Mouse (Mus musculus): ENCODE data around the gene Opn1mw. TPM values are rescaled to one million over a fixed set of nuclear protein-coding genes. Genes with fewer than 3 reads are reported as not detected.
A peak's percentile ranks its signal among the peaks of the same experiment; 100 is the strongest.
"Not testable (repeated sequence)": the region's sequence is repeated elsewhere in the genome, so short reads cannot be mapped to it uniquely, and the experiment has no call there.

The Opn1mw gene
- not detected in 2 replicates for total RNA-seq (2021)
- long read RNA-seq, experiment 1: 0 reads
- long read RNA-seq, experiment 2: 0 reads

DNA sequence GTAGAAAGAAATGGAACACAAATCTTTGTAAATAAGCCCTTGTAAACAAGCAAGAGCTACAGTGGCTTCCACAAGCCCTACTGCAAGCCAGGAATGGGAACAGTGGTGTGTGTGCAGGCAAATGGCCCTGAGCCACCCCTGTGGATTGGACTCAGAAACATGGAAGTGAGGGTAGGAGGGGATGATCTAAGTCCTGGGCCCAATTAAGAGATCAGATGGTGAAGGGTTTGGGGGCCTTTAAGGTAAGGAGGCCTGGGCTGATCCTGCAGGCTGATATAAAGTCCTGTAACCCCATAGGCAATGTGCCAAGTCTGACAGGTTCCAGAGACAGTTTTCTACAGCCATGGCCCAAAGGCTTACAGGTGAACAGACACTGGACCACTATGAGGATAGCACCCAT, at the start of gene Opn1mw:
Opn1mw (plus strand) TSS at position 301 of the 400 bp plus-strand sequence.
- no peak for DNase-seq

DNA sequence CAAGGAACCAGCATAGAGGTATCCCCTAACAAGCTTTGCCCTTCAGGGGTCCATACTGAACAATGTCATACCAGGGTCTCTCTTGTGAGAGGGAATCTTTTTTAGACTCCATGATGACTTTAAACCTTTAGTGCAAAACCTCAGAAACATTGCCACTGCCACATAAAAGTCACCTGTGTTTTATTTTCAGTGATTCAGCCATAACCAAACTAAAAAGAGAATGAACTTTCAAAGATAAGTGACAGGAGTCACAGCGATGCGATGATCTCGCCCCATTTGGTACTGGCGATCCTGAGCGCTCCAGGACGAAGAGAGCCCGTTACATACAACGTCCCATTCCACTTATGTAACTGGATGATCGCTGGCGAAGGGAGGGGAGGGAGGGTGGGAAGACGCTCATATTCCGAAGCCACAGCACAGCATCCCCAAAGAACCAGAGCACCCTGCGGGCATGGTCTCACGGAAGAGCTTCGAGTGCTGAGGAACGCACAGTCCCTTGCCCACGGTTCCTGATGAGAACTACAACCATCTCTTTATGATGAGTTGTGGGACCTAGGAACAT, 42.9 kb upstream of the Opn1mw start:
- DNase-seq: peak; percentile 4

DNA sequence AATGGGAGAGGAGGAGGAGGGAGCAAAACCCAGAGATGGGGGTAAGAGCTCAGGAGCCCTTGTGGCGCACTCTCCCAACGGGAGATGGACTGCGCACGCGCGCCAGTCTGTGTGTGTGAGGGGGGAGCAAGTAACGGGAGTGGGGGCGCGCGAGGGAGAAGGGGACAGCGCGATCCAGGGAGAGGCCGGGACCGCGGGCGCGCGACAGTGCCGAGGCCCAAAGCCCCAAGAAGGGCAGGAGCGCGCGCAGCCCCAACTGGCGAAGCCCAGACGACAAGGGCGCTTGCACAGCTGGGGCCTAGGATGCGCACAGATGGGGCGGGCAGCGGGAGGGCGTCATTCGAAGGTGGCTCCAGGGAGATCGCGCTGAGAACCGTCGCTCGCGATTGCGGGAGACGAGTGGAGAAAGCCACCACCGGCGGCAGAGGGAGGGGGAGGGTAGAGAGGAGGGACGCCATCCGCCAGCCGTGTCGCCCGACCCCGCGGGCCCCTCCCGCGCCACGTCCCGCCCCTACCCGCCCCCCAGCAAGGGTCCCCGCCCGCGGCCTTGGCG, 42.2 kb upstream of the Opn1mw start:
- peak; percentile 90 for DNase-seq

DNA sequence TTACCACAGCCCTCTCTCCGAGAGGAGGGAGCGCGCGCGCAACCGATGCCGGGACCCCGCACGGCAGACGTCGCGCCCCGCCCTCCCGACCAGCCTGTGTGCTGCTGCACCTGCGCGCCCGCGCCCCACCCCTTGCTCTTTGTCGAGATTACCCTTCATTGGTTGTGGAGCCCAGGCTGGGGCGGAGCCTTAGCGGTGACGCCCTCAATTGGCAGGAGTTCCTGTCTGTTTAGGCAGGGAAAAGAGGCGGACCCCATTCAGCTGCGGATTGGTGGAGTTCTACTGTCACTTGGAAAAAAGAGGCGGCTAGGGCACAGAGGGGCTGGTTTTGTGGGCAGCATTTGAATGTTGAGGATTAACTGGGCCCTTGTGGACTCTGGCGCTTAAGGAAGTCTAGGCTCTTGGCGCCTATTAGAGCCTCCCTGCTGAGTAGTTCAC, 41.6 kb upstream of the Opn1mw start:
- DNase-seq: peak; percentile 98

DNA sequence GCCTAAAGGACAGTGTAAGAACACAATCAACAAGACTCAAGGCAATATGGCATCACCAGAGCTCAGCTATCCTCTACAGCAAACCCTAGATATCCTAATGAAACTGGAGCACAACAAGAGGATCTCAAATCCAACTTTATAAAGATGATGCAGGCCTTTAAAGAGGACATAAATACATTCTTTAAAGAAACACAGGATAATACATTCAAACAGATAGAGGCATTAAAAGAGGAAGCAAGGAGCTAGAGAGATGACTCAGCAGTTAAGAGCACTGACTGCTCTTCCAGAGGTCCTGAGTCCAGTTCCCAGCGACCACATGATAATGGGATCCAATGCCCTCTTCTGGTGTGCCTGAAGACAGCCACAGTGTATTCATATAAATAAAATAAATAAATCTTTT, 32.1 kb upstream of the Opn1mw start:
- no peak for DNase-seq

DNA sequence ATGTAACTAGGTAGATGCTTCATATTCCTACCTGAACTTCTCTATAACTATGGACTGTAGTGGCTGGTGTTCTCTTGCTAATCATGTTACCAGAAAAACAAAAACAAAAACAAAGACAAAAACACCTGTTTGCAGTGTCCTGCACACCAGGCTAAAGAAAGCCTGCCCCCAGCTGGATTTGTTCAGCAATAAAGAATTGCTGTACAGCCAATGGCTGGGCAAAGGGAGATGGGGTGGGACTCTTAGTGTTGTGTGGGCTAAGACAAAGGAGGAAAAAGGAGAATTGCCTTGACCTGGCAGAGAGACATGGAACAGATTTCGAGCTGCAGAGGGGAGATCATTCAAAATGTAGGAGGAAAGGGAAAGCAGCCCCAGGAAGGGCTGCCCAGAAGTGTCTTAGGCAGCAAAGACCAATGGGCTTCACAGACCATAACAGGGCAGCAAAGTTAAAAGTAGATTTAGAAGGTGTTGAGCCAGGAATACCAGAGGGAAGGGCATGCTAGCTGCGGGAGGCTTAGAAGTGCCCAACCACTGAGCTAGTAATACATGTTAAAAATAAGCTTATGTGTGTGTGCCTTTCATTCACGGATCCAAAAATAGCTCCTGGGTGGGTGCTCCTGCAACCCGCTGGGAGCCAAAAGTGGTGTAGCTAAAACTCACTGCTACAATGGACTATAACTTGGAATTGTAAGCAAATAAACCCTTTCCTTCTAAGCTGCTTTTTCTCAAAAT, 23.6 kb upstream of the Opn1mw start:
- no peak for DNase-seq

DNA sequence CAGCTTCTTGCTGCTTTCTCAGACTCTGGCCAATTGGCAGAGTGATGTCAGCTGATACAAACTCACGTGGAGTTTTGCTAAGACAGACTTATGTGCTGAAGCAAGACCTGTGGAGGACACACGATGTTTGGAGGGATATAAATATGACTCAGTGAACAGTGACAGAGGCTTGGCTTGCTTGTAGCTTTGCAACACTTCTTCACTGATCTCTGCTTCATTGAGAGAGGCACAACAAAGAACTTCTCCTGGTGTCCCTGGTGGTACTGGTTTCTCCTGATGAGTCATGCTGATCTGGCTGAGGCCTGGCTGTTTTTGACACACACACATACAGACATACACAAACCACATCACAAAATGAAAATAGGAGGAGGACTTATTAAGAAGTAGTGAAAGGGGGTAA, 21.3 kb upstream of the Opn1mw start:
- DNase-seq: peak; percentile 4

DNA sequence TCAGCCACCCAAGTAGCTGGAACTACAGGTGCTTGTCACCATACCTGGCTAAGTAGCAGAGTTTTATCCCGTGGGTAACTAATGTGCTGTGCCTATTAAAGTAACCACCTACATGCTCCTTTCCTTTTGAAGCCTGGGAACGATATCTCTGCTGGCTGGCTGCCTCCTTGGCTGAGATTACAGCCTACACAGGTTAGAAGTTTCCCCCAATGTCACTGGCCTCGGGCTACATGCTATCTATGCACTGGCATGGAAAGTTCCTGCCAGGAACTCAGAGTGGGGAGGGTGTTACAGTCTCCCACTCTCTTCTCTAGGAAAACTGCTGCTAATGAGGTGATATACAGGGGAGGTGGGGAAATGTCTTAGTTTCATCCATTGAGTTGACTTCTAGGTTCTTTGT, 18.5 kb upstream of the Opn1mw start:
- DNase-seq: no peak

DNA sequence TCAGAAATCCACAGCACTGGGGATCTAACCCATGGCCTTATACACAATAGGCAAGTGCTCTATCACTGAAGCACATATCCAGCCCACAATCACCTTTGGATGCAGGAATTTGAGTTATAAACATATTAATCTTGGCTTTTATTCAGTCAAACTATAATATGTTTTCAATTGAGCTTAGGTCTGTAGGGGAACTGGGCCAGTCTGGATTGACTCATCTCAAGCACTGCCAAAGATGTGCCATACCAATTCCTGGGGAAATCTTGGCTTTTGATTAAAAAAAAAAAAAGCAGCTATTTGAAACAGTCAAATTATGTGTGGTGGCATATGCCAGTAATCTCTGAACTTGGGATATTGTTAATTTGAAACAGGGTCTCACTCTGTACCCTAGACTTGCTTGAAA, 13.2 kb upstream of the Opn1mw start:
- no peak for DNase-seq

- peak; percentile 65 for DNase-seq
Measured at GRCm38 (mm10) chrX:74115511-74115910, 11.8 kb upstream of the Opn1mw start.

DNA sequence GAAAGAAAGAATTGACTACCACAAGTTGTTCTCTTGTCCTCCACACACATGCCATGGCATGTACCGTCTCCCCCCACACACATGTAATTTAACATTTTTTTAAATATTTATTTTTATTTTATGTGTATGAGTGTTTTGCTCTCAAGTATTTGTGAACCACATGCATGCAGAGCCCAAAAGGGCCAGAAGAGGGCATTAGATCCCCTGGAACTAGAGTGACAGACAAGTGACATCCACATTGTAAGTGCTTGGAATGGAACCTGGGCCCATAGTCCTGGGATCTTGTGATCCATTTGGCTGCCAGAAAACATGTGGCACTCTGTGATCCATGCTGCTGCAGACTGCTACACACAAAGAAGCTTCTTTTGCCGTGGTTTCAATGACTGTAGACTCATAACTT, 2.3 kb upstream of the Opn1mw start:
- DNase-seq: peak; percentile 17

- not testable (repeated sequence) for DNase-seq
Measured at GRCm38 (mm10) chrX:74135263-74135662, 8.0 kb downstream of the Opn1mw start, which contains the start of gene Mecp2. Mecp2 (minus strand) TSS chrX:74135363.

GRCm38 (mm10) chrX:74167738-74168137, 40.5 kb downstream of the Opn1mw start, which contains the start of gene Tex28:
Tex28 (minus strand) TSS chrX:74167838.
- DNase-seq: no peak

DNA sequence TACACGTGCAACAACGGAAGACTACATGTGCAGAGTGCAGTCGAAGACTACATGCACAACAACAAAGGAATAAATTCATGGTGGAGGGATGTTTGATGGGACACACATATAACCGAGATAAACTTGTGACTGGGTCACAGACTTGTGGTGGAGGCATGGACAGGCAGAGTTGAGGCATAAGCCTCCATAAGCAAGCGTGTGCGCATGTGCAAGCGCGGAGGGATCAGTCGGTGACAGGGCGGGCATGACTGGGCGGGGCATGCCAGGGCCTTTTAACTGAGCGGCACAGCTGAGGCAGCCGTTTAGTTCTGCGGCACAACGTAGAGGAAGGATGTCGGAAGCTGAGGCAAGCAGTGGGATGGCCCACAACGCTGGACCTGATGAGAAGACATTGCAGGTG, 49.7 kb downstream of the Opn1mw start, which contains the start of gene Tktl1:
Tktl1 (plus strand) TSS at position 301 of the 400 bp plus-strand sequence.
- no peak for DNase-seq

Other genes starting within 250 kb of the Opn1mw start
- not detected in 2 replicates for gene Avpr2, start 235.4 kb upstream of the Opn1mw start, total RNA-seq (2021)
- 9.3 and 16.0 TPM in 2 replicates for gene L1cam, start 231.4 kb upstream of the Opn1mw start, total RNA-seq (2021)
- 5.0 and 16.7 TPM in 2 replicates for gene Arhgap4, start 205.6 kb upstream of the Opn1mw start, total RNA-seq (2021)
- gene Naa10, start 205.5 kb upstream of the Opn1mw start, total RNA-seq (2021): 86.3 and 103 TPM in 2 replicates
- 14.2 and 17.8 TPM in 2 replicates for gene Renbp, start 196.6 kb upstream of the Opn1mw start, total RNA-seq (2021)
- 57.2 and 57.5 TPM in 2 replicates for gene Hcfc1, start 161.1 kb upstream of the Opn1mw start, total RNA-seq (2021)
- 101 and 105 TPM in 2 replicates for gene Irak1, start 103.5 kb upstream of the Opn1mw start, total RNA-seq (2021)
- 31.6 and 36.4 TPM in 2 replicates for gene Mecp2, start 7.9 kb downstream of the Opn1mw start, total RNA-seq (2021)
- not detected in 2 replicates for gene Tex28, start 40.4 kb downstream of the Opn1mw start, total RNA-seq (2021)
- not detected in 2 replicates for gene Tktl1, start 49.8 kb downstream of the Opn1mw start, total RNA-seq (2021)
- 138 and 176 TPM in 2 replicates for gene Flna, start 122.4 kb downstream of the Opn1mw start, total RNA-seq (2021)
- gene Emd, start 127.2 kb downstream of the Opn1mw start, total RNA-seq (2021): 56.8 and 67.7 TPM in 2 replicates
- 289 and 296 TPM in 2 replicates for gene Rpl10, start 143.3 kb downstream of the Opn1mw start, total RNA-seq (2021)
- 61.6 and 72.0 TPM in 2 replicates for gene Taz, start 154.4 kb downstream of the Opn1mw start, total RNA-seq (2021)
- 9.0 and 12.7 TPM in 2 replicates for gene Dnase1l1, start 154.9 kb downstream of the Opn1mw start, total RNA-seq (2021)
- 150 and 155 TPM in 2 replicates for gene Atp6ap1, start 169.6 kb downstream of the Opn1mw start, total RNA-seq (2021)
- 150 and 180 TPM in 2 replicates for gene Gdi1, start 177.5 kb downstream of the Opn1mw start, total RNA-seq (2021)
- gene Fam50a, start 185.6 kb downstream of the Opn1mw start, total RNA-seq (2021): 53.1 and 56.0 TPM in 2 replicates
- 7.7 and 9.0 TPM in 2 replicates for gene Plxna3, start 201.6 kb downstream of the Opn1mw start, total RNA-seq (2021)
- 54.2 and 55.1 TPM in 2 replicates for gene Lage3, start 226.2 kb downstream of the Opn1mw start, total RNA-seq (2021)
- 49.6 and 51.5 TPM in 2 replicates for gene Ubl4a, start 245.8 kb downstream of the Opn1mw start, total RNA-seq (2021)
- 18.9 and 21.5 TPM in 2 replicates for gene Slc10a3, start 245.9 kb downstream of the Opn1mw start, total RNA-seq (2021)